Mouse (Mus musculus) cerebellum, adult 2 months (tissue): ENCODE data around the gene Ryr3. TPM values are rescaled to one million over a fixed set of nuclear protein-coding genes. Genes with fewer than 3 reads are reported as not detected.

Experiments used
- DNase-seq, 2 experiments: peaks; one replicate each; pipeline ENCODE4 v3.0.0; 2021
- H3K27ac ChIP-seq: fragments of 200-500 bp; 2 replicates; pipeline ENCODE4 v1.5.1; 2012; ENCODE audit warnings: low read length, control low read depth, inconsistent platforms; ENCODE audit not compliant: insufficient read depth
- H3K27me3 ChIP-seq: fragments of 200-500 bp; 2 replicates; pipeline ENCODE4 v1.6.1; 2012; ENCODE audit warnings: inconsistent platforms, mild to moderate bottlenecking, low read length, moderate library complexity; ENCODE audit not compliant: control insufficient read depth, insufficient read depth
- H3K4me1 ChIP-seq: fragments of 200-500 bp; 2 replicates; pipeline ENCODE4 v1.6.1; 2011; ENCODE audit warnings: low read length; ENCODE audit not compliant: control insufficient read depth, insufficient read depth
- H3K4me3 ChIP-seq: fragments of 200-500 bp; replicated peaks from 2 replicates; pipeline ENCODE3; 2011; ENCODE audit warnings: mild to moderate bottlenecking, low read depth, low read length, control low read depth; ENCODE audit not compliant: insufficient read depth
- CTCF ChIP-seq: fragments of 200-500 bp; IDR thresholded peaks from 2 replicates; pipeline ENCODE4 v1.5.1; 2011; ENCODE audit warnings: low read depth, mild to moderate bottlenecking, control low read depth, low read length, moderate library complexity, borderline replicate concordance; ENCODE audit not compliant: insufficient read depth
- POLR2A ChIP-seq: fragments of 200-500 bp; IDR thresholded peaks from 2 replicates; pipeline ENCODE4 v1.6.1; 2011; ENCODE audit warnings: low read length, control low read depth, borderline replicate concordance; ENCODE audit not compliant: insufficient read depth
- WGBS: fragments of 180-500 bp; shearing (Covaris S2); methylation state at CpG from one replicate; pipeline ENCODE4 v1.1.7; 2018; 5-methylcytosine and 5-hydroxymethylcytosine counted together
- polyA plus RNA-seq: library from polyadenylated mRNA; depleted of rRNA; stranded (reverse); fragments of >200 nt; gene quantifications from 2 replicates; pipeline ENCODE4 v1.2.3, GENCODE M21; 2012; rRNA removed

Gene Ryr3
- 15.2 and 16.9 TPM in 2 replicates for polyA plus RNA-seq

DNA sequence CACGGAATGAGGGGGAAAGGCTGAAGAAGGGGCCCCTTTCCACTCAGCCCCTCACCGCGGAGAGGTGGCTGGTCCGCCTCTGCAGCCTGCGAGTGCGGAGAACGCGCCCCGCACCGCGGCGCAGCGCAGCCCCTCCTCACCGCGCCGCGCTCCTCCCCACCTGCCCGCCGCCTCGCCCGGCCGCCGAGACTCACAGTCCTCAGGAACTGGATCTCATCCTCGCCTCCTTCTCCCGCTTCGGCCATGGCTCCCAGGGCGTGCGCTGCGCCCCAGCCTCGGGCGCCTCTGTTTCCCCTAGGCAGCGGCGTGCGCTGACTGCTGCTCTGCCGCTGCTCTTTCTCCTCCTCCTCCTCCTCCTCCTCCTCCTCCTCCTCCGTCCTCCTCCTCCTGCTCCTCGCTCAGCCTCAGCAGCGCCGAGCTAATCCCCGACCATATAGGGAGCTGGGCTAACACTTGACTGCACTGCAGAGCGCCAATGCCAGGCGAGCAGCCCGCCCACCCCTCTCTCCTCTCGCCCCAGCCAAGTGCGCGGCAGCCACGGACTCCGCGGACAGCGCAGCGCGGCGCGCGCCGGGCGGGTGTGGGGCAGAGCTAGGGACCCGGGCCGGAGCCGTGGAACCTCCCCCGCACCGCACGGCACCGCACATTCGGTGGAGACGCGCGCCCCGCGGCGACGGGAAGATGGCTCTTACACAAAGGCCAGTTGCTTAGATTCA is at the start of gene Ryr3:
TSS of gene Ryr3 (minus strand) at position 351 of the 716 bp plus-strand sequence.
- Histone ChIP-seq H3K4me3 (peak within 1 kb of the TSS; percentile 82), H3K4me1 (no peaks in the 10 kb centered on the region; the same call in 1 of the 2 replicates), H3K27me3 (no peaks in the 10 kb centered on the region), H3K27ac (peak within 1 kb of the TSS; percentile 34)
- under 1% methylated on average over 60 of the region's 72 CpGs for WGBS
- no peak for TF ChIP-seq POLR2A
- TF ChIP-seq CTCF: peak; percentile 36; the same call in 1 of the 2 replicates
- DNase-seq: peak; percentile 73 to 80

DNA sequence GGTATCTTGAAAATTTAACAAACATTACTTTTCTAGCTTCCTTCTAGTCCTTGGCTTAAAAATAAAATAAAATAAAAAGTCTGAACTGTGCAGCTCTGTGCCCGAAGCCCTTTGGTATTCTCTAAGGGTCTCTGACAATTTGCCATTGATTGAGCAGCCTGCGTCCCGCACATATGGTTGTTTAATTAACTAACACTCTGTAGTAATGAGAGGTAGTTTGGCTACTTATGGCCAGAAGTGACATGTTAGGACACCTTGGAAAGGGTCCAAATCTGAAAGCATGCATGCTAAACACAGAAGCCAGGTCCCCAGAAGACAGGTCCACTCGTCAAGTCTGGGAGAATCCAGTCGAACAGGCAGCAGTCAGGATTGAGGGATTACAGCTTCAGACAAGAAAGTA is 22.0 kb upstream of the Ryr3 start:
- TF ChIP-seq POLR2A: no peak
- no peak for TF ChIP-seq CTCF
- WGBS: 44% methylated on average over 5 of the region's 5 CpGs
- H3K27ac ChIP-seq: no peak overlapping the region
- no peak overlapping the region for H3K4me3 ChIP-seq
- no peaks in the 10 kb centered on the region for H3K27me3 ChIP-seq
- no peaks in the 10 kb centered on the region for H3K4me1 ChIP-seq
- DNase-seq: no peak

DNA sequence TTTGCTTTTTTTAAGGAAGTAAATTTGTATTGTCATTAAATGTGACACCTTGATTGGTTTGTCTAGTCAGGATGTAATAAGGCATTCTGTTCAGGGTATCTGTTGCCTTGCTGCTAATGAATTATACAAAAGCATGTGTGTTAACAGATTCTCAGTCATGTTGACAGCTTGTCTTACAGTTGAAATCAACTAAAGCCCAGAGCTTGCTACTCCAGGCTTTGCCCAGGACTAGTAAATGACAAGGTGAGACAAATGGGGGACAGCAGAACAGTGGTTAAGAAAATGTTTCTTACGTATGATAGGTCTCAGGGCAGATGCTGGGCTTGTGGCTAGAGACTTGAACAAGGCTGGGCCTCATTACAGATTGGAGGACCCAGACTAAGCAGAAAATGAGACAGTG is 20.1 kb upstream of the Ryr3 start:
- H3K4me3 ChIP-seq: no peak overlapping the region
- no peak for DNase-seq
- no peak for TF ChIP-seq CTCF
- no peak for TF ChIP-seq POLR2A
- no peaks in the 10 kb centered on the region for H3K27me3 ChIP-seq
- no peaks in the 10 kb centered on the region for H3K4me1 ChIP-seq
- H3K27ac ChIP-seq: no peak overlapping the region
- 92% methylated on average over 1 of the region's 1 CpGs for WGBS

DNA sequence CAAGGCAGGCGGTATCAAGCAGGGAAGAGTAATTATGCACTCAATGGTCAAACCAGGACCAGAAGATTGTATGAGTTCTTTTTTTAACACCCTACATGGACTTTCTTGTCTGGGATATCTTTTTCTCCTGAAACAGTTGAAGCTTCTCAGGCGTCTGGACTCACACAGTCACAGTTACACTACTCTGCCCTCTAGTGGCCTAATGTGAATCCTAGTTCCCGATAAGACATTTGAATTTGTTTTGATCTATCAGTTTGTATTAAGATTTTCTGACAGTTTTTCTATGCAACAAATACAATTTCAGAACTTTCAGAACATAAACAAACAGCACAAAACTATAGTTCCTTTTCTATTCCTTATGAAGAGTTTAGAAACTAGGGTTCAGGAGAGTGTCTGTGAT is 17.7 kb upstream of the Ryr3 start:
- Histone ChIP-seq H3K4me1 (no peaks in the 10 kb centered on the region), H3K4me3 (no peak overlapping the region), H3K27me3 (no peaks in the 10 kb centered on the region), H3K27ac (no peak overlapping the region)
- DNase-seq: peak in 1 of 2 experiments; percentile 47
- WGBS: 20% methylated on average over 3 of the region's 3 CpGs
- TF ChIP-seq CTCF (peak; percentile 42; the same call in 1 of the 2 replicates), POLR2A (no peak)

DNA sequence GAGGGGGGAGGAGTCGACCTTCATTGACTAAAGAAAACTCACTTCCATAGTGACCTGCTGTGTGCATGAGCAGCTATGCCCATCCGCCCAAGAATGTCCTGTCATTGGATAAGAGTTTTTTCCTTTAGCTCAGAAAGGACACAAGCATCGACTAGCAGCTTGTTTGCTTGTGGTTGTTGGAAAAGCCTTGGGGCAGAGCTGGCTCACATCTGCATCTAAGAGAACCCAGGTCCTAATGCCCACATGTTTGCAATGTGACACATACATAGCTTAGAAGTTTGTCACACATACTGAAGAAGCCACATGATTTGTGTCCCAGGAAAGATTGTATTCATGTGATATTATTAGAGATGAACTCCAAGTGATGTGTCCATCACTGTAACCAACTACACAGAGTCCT is 16.5 kb upstream of the Ryr3 start:
- TF ChIP-seq CTCF: no peak
- no peak for TF ChIP-seq POLR2A
- no peaks in the 10 kb centered on the region for H3K4me1 ChIP-seq
- H3K27me3 ChIP-seq: no peaks in the 10 kb centered on the region
- WGBS: 35% methylated on average over 3 of the region's 3 CpGs
- DNase-seq: no peak
- no peak overlapping the region for H3K4me3 ChIP-seq
- no peak overlapping the region for H3K27ac ChIP-seq

DNA sequence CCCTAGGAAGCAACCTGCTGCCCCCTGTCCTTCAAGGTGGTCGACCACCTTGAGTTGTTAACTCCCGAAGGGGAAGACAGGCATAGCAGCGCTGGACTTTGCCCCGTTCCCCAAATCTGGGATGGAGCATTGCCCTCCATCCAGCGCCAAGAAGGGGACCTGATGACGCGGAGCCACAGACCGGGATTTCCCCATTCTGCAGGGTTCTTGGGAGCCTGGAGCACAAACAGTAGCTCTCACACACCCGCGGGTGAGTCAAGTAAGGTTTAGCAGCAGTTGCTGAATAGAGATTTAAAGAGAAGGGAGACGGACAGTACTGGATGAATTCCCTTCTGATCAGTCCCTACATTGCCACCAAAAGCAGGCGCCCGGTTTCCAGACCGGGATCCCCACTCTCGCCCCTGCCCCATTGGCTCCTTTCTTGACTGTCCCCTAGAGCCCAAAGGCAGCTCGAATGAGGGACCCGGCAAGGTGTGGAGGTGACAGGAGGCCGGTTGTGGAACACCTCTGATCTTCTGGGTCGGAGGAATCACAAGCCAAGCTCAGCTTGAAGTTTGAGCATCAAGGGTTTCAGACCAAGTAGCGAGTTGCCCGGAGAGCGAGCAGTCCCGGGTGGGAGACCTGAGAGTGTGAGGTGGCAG is 671 bp downstream of the Ryr3 start:
- peak in 1 of 2 experiments; percentile 17 for DNase-seq
- TF ChIP-seq CTCF (no peak), POLR2A (no peak)

DNA sequence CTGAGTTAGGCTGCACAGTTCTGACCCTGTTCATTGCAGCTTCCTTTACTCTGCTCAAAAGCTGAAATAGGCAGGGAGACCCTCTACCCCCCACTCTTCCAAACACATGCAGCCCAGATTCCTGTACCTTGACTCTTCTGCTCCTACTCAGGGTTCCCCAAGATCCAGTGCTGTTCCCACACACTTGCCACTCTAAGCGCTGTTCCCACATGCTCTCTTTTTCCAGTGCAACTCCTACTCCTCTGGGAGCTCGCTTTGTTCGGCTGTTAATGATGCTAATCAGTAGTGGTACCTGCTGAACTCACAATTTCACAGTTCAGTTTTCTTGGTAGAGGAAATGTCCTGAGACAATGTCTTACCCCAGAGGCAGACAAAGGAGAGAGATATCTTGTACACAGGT is 6.9 kb downstream of the Ryr3 start:
- Histone ChIP-seq H3K27ac (no peak overlapping the region), H3K4me1 (no peaks in the 10 kb centered on the region), H3K27me3 (no peaks in the 10 kb centered on the region), H3K4me3 (no peak overlapping the region)
- DNase-seq: no peak
- TF ChIP-seq POLR2A (no peak), CTCF (no peak)
- WGBS: 89% methylated on average over 3 of the region's 3 CpGs

More for the DNA sequence above, 671 bp downstream of the Ryr3 start:
- Histone ChIP-seq H3K4me3 (peak overlapping the region; percentile 82), H3K4me1 (no peaks in the 10 kb centered on the region; the same call in 1 of the 2 replicates), H3K27ac (peak overlapping the region; percentile 34; the same call in 1 of the 2 replicates), H3K27me3 (no peaks in the 10 kb centered on the region)
- WGBS: 2% methylated on average over 23 of the region's 23 CpGs

DNA sequence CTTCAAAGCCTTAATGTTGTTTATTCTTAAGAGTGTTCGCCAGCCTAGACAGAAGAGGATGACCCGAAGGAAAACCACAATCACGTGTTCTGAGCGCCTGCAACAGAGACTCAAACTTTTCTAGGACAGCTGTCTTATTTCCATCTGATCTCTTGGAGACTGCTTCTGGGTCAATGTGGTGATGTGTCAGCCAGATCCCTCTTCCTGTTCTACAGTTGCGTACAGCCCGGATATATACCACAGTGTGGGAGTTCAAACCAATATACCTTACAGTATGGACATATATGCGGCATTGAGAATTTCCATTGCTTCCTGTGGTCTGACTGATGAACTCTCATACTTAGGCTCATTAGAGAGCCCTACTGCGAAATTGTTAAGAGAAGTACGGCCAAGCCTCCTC is 7.6 kb downstream of the Ryr3 start:
- H3K27ac ChIP-seq: no peak overlapping the region
- 94% methylated on average over 9 of the region's 9 CpGs for WGBS
- H3K4me3 ChIP-seq: no peak overlapping the region
- DNase-seq: no peak
- TF ChIP-seq POLR2A (no peak), CTCF (no peak)
- H3K4me1 ChIP-seq: no peaks in the 10 kb centered on the region
- H3K27me3 ChIP-seq: no peaks in the 10 kb centered on the region
